Mouse (Mus musculus) kidney, embryonic 14.5 days (tissue): Measurements from ENCODE around the gene Usp21. TPM values are rescaled to one million over a fixed set of nuclear protein-coding genes. Genes with fewer than 3 reads are reported as not detected.
"Not testable (repeated sequence)": the region's sequence is repeated elsewhere in the genome, so short reads cannot be mapped to it uniquely, and the experiment has no call there.

Experiments used
- ATAC-seq: fragments of 200-750 bp; cut with Nextera tagmentation; 2 replicates; pipeline ENCODE4 v1.8.0; 2017; ENCODE audit warnings: moderate number of reproducible peaks, mild to moderate bottlenecking, moderate TSS enrichment, moderate library complexity; ENCODE audit not compliant: low FRiP score, low TSS enrichment
- H3K27ac ChIP-seq: fragments of 300-500 bp; sonication (generic); 2 replicates; pipeline ENCODE4 v1.5.1; 2014; ENCODE audit warnings: low read depth, mild to moderate bottlenecking, low read length, moderate library complexity, mixed read lengths
- H3K27me3 ChIP-seq: fragments of 300-500 bp; sonication (generic); 2 replicates; pipeline ENCODE4 v1.6.1; 2014; ENCODE audit warnings: mild to moderate bottlenecking, low read length; ENCODE audit not compliant: control insufficient read depth, insufficient read depth
- H3K36me3 ChIP-seq: fragments of 300-500 bp; sonication (generic); 2 replicates; pipeline ENCODE4 v1.6.1; 2014; ENCODE audit warnings: low read length, mixed read lengths; ENCODE audit not compliant: control insufficient read depth, insufficient read depth
- H3K4me1 ChIP-seq: fragments of 300-500 bp; sonication (generic); 2 replicates; pipeline ENCODE4 v1.6.1; 2014; ENCODE audit warnings: low read length, mixed read lengths; ENCODE audit not compliant: control insufficient read depth, insufficient read depth
- H3K4me2 ChIP-seq: fragments of 300-500 bp; sonication (generic); replicated peaks from 2 replicates; pipeline ENCODE4 v1.6.1; 2014; ENCODE audit warnings: low read depth, mild to moderate bottlenecking, low read length
- H3K4me3 ChIP-seq: fragments of 300-500 bp; sonication (generic); 2 replicates; pipeline ENCODE4 v1.5.1; 2014; ENCODE audit warnings: mild to moderate bottlenecking, low read length
- H3K9ac ChIP-seq: fragments of 300-500 bp; sonication (generic); 2 replicates; pipeline ENCODE4 v1.6.1; 2014; ENCODE audit warnings: low read depth, mild to moderate bottlenecking, low read length, moderate library complexity
- H3K9me3 ChIP-seq: fragments of 300-500 bp; sonication (generic); 2 replicates; pipeline ENCODE4 v1.6.1; 2016; ENCODE audit warnings: low read length; ENCODE audit not compliant: control insufficient read depth
- WGBS: fragments of 180-500 bp; shearing (Covaris S2); extraction: QIAGEN DNeasy Blood & Tissue Kit; methylation state at CpG from one replicate; pipeline ENCODE4 v1.1.7; 2014; 5-methylcytosine and 5-hydroxymethylcytosine counted together
- polyA plus RNA-seq: library from polyadenylated mRNA; unstranded; fragments of >200 nt; fragmentation: Nextera tagmentation; extraction: Ambion mirVana; gene quantifications from 2 replicates; pipeline ENCODE4 v1.2.1, GENCODE M21; 2014

Usp21 gene
- polyA plus RNA-seq: 74.4 and 87.9 TPM in 2 replicates

GRCm38 (mm10) chr1:171287136-171288081 lies at the start of gene Usp21:
Gene Usp21 (minus strand): TSS chr1:171287991.
- ATAC-seq: peak; percentile 94

DNA sequence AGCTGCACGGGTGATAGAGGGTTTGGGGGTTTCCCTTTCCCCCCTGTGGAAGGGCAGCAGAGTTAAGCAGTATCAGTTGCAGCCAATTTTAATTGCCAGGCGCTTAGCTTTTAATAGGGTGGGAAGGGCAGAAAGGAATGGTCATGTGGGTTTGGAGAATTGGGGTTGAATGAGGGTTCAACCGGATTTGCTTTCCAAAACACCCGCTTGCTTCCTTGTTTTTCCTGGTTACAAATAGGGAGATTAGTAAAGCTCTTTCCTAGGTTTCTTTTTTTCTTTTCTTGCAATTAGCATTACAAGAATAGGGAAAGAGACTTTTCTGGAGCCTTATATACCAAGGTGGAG lies 42.4 kb upstream of the Usp21 start:
- Histone ChIP-seq H3K4me3 (peak overlapping the region; percentile 87), H3K36me3 (peaks cover 8% of the 10 kb centered on the region), H3K27ac (peak overlapping the region; percentile 99), H3K4me2 (peak overlapping the region; percentile 76), H3K9ac (peak overlapping the region; percentile 93), H3K9me3 (no peaks in the 10 kb centered on the region), H3K27me3 (no peaks in the 10 kb centered on the region), H3K4me1 (peaks cover 21% of the 10 kb centered on the region)
- ATAC-seq: no peak
- 0% methylated on average over 4 of the region's 4 CpGs for WGBS

More at GRCm38 (mm10) chr1:171287136-171288081, at the start of gene Usp21:
- H3K9ac ChIP-seq: peak within 1 kb of the TSS; percentile 94
- peak within 1 kb of the TSS; percentile 92 for H3K27ac ChIP-seq
- H3K27me3 ChIP-seq: no peaks in the 10 kb centered on the region
- H3K9me3 ChIP-seq: no peaks in the 10 kb centered on the region
- H3K4me1 ChIP-seq: peaks cover 5% of the 10 kb centered on the region; the same call in 1 of the 2 replicates
- H3K4me2 ChIP-seq: peak within 1 kb of the TSS; percentile 63
- WGBS: under 1% methylated on average over 49 of the region's 49 CpGs
- peak within 1 kb of the TSS; percentile 96 for H3K4me3 ChIP-seq
- H3K36me3 ChIP-seq: peaks cover 56% of the 10 kb centered on the region

DNA sequence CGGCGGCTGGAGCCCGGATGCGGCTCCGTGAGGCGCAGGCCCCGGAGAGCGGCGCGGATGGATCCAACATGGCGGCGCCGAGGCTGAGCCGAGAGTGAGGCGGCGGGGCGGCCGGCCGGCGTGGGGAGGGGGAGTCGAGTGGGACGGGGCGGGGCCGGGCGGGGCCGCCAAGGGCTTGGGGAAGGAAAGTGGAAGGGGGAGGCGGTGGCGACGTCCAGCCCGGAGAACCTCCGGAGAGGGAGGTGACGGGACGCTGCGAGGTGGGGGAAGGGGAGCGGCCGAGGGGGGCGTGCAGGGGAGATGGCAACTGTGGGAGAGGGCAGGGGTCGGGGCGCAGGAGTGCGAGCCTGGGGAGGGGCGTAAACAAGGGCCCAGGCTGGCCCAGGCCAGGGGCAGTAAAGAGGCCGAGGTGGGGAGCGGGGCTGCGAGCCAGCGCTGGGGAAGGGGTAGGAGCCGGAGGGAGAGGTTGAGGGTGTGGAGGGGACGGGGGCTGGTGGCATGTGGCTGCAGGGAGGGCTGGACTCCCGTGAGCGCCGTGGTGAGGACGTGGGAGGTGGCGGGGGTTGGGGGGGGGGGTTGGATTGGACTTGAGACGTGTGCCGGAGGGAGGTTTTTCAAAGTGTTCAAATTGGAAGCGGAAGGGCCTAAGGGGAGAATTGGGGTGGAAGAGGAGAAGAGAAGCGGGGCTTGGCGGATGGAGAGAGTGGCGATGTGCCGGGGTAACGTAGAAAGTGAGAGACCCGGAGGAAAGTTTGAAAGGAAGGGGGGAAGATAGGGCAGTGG lies 41.8 kb upstream of the Usp21 start:
- Histone ChIP-seq H3K4me1 (peaks cover 21% of the 10 kb centered on the region), H3K4me3 (peak overlapping the region; percentile 87), H3K27me3 (no peaks in the 10 kb centered on the region), H3K4me2 (peak overlapping the region; percentile 76), H3K36me3 (peaks cover 8% of the 10 kb centered on the region), H3K9me3 (no peaks in the 10 kb centered on the region), H3K27ac (peak overlapping the region; percentile 99), H3K9ac (peak overlapping the region; percentile 93)
- under 1% methylated on average over 59 of the region's 61 CpGs for WGBS
- ATAC-seq: peak; percentile 91

- peaks cover 21% of the 10 kb centered on the region for H3K4me1 ChIP-seq
These were observed 41.1 kb upstream of the Usp21 start, which contains the start of gene Dedd for GRCm38 (mm10) chr1:171328839-171329432. Gene Dedd (plus strand): TSS chr1:171329145.

DNA sequence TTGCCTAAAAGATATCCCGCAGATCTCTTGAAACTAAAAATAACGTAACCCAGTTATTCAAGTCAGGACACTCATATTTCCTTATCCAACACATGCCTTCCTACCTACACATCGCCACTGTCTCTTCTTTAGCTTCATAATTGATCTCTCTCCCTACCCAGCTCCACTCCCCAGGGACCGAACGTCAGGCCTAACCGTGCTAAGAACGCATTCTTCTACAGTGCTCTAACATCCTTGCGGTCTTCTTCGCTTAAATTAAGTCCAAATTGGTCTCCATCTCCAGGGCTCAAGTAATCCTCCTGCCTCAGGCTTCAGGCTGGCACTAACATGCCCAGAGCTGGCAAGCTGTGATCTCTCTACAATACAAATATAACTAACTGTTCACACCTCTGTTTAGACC lies 40.5 kb upstream of the Usp21 start:
- Histone ChIP-seq H3K27ac (peak overlapping the region; percentile 99; the same call in 1 of the 2 replicates), H3K4me3 (peak overlapping the region; percentile 87), H3K9ac (peak overlapping the region; percentile 93; the same call in 1 of the 2 replicates), H3K9me3 (no peaks in the 10 kb centered on the region), H3K27me3 (no peaks in the 10 kb centered on the region), H3K4me2 (peak overlapping the region; percentile 76), H3K4me1 (peaks cover 21% of the 10 kb centered on the region), H3K36me3 (peaks cover 4% of the 10 kb centered on the region)
- 30% methylated on average over 9 of the region's 9 CpGs for whole genome bisulfite sequencing
- no peak for ATAC-seq

More at GRCm38 (mm10) chr1:171328839-171329432, 41.1 kb upstream of the Usp21 start, which contains the start of gene Dedd:
- ATAC-seq: peak; percentile 92
- no peaks in the 10 kb centered on the region for H3K27me3 ChIP-seq
- peaks cover 8% of the 10 kb centered on the region for H3K36me3 ChIP-seq
- H3K9me3 ChIP-seq: no peaks in the 10 kb centered on the region
- H3K9ac ChIP-seq: peak within 1 kb of the TSS; percentile 93
- H3K4me2 ChIP-seq: peak within 1 kb of the TSS; percentile 76
- H3K4me3 ChIP-seq: peak within 1 kb of the TSS; percentile 87
- H3K27ac ChIP-seq: peak within 1 kb of the TSS; percentile 99
- under 1% methylated on average over 39 of the region's 48 CpGs for WGBS

DNA sequence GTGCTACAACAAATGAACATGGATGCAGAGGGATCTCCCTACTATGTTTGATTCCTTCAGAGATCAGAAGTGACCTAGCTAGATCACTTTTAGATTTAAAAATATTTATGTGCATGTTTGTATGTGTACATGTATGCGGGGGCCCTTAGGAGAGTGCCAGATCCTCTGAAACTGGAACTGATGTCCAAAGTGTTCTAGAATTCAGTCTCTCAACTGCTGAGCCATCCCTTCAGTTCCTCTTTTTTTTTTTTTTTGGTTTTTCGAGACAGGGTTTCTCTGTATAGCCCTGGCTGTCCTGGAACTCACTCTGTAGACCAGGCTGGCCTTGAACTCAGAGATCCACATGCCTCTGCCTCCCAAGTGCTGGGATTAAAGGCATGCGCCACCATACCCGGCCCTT lies 38.8 kb upstream of the Usp21 start:
- 84% methylated on average over 4 of the region's 4 CpGs for WGBS

GRCm38 (mm10) chr1:171325571-171325970 lies 37.8 kb upstream of the Usp21 start:
- Histone ChIP-seq H3K36me3 (no peaks in the 10 kb centered on the region), H3K4me1 (peaks cover 13% of the 10 kb centered on the region), H3K9ac (no peak overlapping the region), H3K27ac (no peak overlapping the region), H3K27me3 (no peaks in the 10 kb centered on the region), H3K4me2 (no peak overlapping the region), H3K4me3 (no peak overlapping the region), H3K9me3 (no peaks in the 10 kb centered on the region)
- 60% methylated on average over 2 of the region's 2 CpGs for WGBS
- no peak for ATAC-seq

More for the DNA sequence above, 38.8 kb upstream of the Usp21 start:
- H3K4me1 ChIP-seq: peaks cover 21% of the 10 kb centered on the region
- H3K9ac ChIP-seq, ATAC-seq, H3K4me2 ChIP-seq, H3K36me3 ChIP-seq, H3K27ac ChIP-seq, H3K4me3 ChIP-seq, H3K9me3 ChIP-seq, H3K27me3 ChIP-seq: not testable (repeated sequence)

- Histone ChIP-seq H3K9ac (no peak overlapping the region), H3K27me3 (no peaks in the 10 kb centered on the region), H3K4me3 (no peak overlapping the region), H3K4me1 (no peaks in the 10 kb centered on the region), H3K9me3 (no peaks in the 10 kb centered on the region), H3K36me3 (no peaks in the 10 kb centered on the region), H3K4me2 (no peak overlapping the region), H3K27ac (no peak overlapping the region)
- ATAC-seq: peak; percentile 18; the same call in 1 of the 2 replicates
- WGBS: 65% methylated on average over 1 of the region's 1 CpGs
These were observed 34.2 kb upstream of the Usp21 start for GRCm38 (mm10) chr1:171322012-171322411.
